In the genomic region with DNA sequence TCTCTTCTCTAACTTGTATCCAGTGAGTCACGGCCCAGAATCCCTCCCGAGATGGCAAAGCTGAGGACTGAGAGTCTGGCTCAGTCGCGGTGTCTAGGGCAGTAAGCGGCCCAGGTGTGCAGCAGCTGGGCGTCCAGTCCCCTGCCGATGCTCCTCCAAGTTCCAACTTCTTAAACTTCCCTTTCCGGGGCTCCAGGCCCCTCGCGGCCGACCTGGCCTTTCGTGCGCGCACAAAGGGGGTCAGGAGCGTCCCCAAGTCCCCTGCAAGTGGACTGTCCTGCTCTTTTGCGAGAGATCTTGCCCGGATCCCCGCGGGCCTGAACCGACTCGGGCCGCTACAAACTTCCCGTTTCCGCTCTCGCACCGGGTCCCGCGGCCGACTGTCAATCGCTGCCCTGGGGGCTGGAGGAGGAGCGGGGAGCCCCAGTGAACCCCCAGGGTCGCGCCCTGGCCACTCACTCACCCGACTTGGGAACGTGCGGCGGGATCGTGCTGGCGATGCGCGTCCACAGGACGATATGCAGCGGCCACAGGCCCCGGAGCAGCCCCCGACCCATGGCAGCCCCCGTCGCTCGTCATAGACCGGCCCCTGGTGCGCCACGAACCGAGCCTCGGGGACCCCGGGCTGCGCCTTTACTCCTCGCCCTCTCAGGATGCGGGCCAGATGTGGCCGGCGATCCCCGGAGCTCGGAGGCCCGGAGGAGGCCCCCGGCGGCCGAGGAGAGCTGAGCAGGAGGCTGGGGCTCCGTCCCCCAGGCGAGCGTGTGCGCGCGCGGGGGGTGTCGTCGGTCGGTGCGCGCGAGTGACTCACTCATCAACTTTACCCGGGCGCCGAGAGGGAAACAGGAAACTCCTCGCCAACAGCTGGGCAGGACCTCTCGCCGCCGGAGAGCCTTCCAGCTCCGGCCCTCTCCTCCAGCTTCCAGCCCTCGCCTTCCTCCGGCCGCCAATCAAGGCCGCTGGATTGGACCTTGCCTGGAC, we compare ENCODE assay signal across 8 mouse cellular contexts. TPM values are rescaled to one million over a fixed set of nuclear protein-coding genes. Genes with fewer than 3 reads are reported as not detected.
DNase-seq lines count a peak whose midpoint lies in the region; ATAC-seq and TF ChIP-seq lines count a peak whose summit lies in the region.

Gene Tgfbr2 (minus strand): TSS at position 880 of the 981 bp plus-strand sequence.

- TF ChIP-seq EP300 in liver, postnatal 0 days (IDR thresholded peaks at IDR 0.05; ENCODE audit: low read depth): no peak

- peak within 1 kb of the TSS; percentile 94 for H3K4me2 ChIP-seq in forebrain, embryonic 12.5 days
- peak within 1 kb of the TSS; percentile 84 for H3K4me2 ChIP-seq in heart, embryonic 16.5 days (ENCODE audit: low read depth, low read length)
- H3K4me2 ChIP-seq in liver, postnatal 0 days (ENCODE audit: low read depth, low read length): peak within 1 kb of the TSS; percentile 78
- H3K4me2 ChIP-seq in neural tube, embryonic 12.5 days (replicated peaks): peak within 1 kb of the TSS; percentile 94

- no peak for TF ChIP-seq CTCF in liver, postnatal 0 days (IDR thresholded peaks at IDR 0.05; ENCODE audit: low read depth)
- TF ChIP-seq CTCF in testis, adult 2 months (IDR thresholded peaks at IDR 0.05; ENCODE audit: control insufficient read depth, insufficient read depth, insufficient replicate concordance, low read depth, low read length): no peak

- peak within 1 kb of the TSS; percentile 66 for H3K4me3 ChIP-seq in forebrain, embryonic 12.5 days (replicated peaks)
- peak within 1 kb of the TSS; percentile 78 for H3K4me3 ChIP-seq in heart, embryonic 16.5 days (ENCODE audit: low read length)
- peak within 1 kb of the TSS; percentile 72 for H3K4me3 ChIP-seq in liver, postnatal 0 days (ENCODE audit: low read depth, low read length)
- peak within 1 kb of the TSS; percentile 63 for H3K4me3 ChIP-seq in neural tube, embryonic 12.5 days
- peak within 1 kb of the TSS; percentile 56 for H3K4me3 ChIP-seq in testis, adult 2 months (ENCODE audit: control insufficient read depth, low read depth, low read length)

- H3K9ac ChIP-seq in forebrain, embryonic 12.5 days: peak within 1 kb of the TSS; percentile 68
- peak within 1 kb of the TSS; percentile 92 for H3K9ac ChIP-seq in heart, embryonic 16.5 days (ENCODE audit: low read length)
- peak within 1 kb of the TSS; percentile 86 for H3K9ac ChIP-seq in liver, postnatal 0 days (replicated peaks)
- H3K9ac ChIP-seq in neural tube, embryonic 12.5 days: peak within 1 kb of the TSS; percentile 70

- under 1% methylated on average over 90 of the region's 90 CpGs for WGBS in forebrain, embryonic 12.5 days
- WGBS in heart, embryonic 16.5 days: under 1% methylated on average over 90 of the region's 90 CpGs
- WGBS in liver, postnatal 0 days (ENCODE audit: insufficient replicate concordance): under 1% methylated on average over 73 of the region's 90 CpGs
- under 1% methylated on average over 90 of the region's 90 CpGs for WGBS in neural tube, embryonic 12.5 days

- TF ChIP-seq POLR2A in testis, adult 2 months (IDR thresholded peaks at IDR 0.05; ENCODE audit: control insufficient read depth, low read depth, low read length): no peak

- H3K27ac ChIP-seq in forebrain, embryonic 12.5 days: peak within 1 kb of the TSS; percentile 26; the same call in 1 of the 2 replicates
- H3K27ac ChIP-seq in heart, embryonic 16.5 days (ENCODE audit: low read length): peak within 1 kb of the TSS; percentile 89
- peak within 1 kb of the TSS; percentile 94 for H3K27ac ChIP-seq in liver, postnatal 0 days (ENCODE audit: low read depth)
- peak within 1 kb of the TSS; percentile 32; the same call in 1 of the 2 replicates for H3K27ac ChIP-seq in neural tube, embryonic 12.5 days
- peak within 1 kb of the TSS; percentile 45; the same call in 1 of the 2 replicates for H3K27ac ChIP-seq in testis, adult 2 months (ENCODE audit: control insufficient read depth, insufficient read depth, low read depth, low read length)

- peaks cover 21% of the 10 kb centered on the region for H3K4me1 ChIP-seq in forebrain, embryonic 12.5 days
- peaks cover 7% of the 10 kb centered on the region for H3K4me1 ChIP-seq in heart, embryonic 16.5 days (ENCODE audit: control insufficient read depth, insufficient read depth, low read length)
- peaks cover 39% of the 10 kb centered on the region for H3K4me1 ChIP-seq in liver, postnatal 0 days (ENCODE audit: insufficient read depth)
- H3K4me1 ChIP-seq in neural tube, embryonic 12.5 days: peaks cover 20% of the 10 kb centered on the region
- H3K4me1 ChIP-seq in testis, adult 2 months (ENCODE audit: control insufficient read depth, insufficient read depth, low read length): peaks cover 3% of the 10 kb centered on the region

- ATAC-seq in forebrain, embryonic 12.5 days (ENCODE audit: low FRiP score): peak; percentile 79
- ATAC-seq in heart, embryonic 16.5 days (replicated peaks; ENCODE audit: extremely low read depth, insufficient read depth, low FRiP score): peak; percentile 86
- ATAC-seq in liver, postnatal 0 days: peak; percentile 82
- peak; percentile 73; the same call in 1 of the 2 replicates for ATAC-seq in neural tube, embryonic 12.5 days (ENCODE audit: low FRiP score, low read depth)

- peak; percentile 92 for DNase-seq in A20 (ENCODE audit: low read depth, low spot score)
- peak; percentile 85 for DNase-seq in adrenal gland, postnatal 25 days
- peak; percentile 92 for DNase-seq in kidney, postnatal 14 days
- peak; percentile 88 for DNase-seq in liver, postnatal 0 days

- peaks cover 35% of the 10 kb centered on the region for H3K27me3 ChIP-seq in forebrain, embryonic 12.5 days
- no peaks in the 10 kb centered on the region for H3K27me3 ChIP-seq in heart, embryonic 16.5 days (ENCODE audit: control insufficient read depth, insufficient read depth, low read length)
- H3K27me3 ChIP-seq in liver, postnatal 0 days (ENCODE audit: insufficient read depth, low read length): no peaks in the 10 kb centered on the region
- peaks cover 27% of the 10 kb centered on the region for H3K27me3 ChIP-seq in neural tube, embryonic 12.5 days (replicated peaks)
- no peaks in the 10 kb centered on the region for H3K27me3 ChIP-seq in testis, adult 2 months (ENCODE audit: control insufficient read depth, insufficient read depth, low read length)

- H3K36me3 ChIP-seq in forebrain, embryonic 12.5 days (replicated peaks): no peaks in the 10 kb centered on the region
- no peaks in the 10 kb centered on the region for H3K36me3 ChIP-seq in heart, embryonic 16.5 days (ENCODE audit: control insufficient read depth, insufficient read depth)
- H3K36me3 ChIP-seq in liver, postnatal 0 days (replicated peaks; ENCODE audit: insufficient read depth, low read length): no peaks in the 10 kb centered on the region
- H3K36me3 ChIP-seq in neural tube, embryonic 12.5 days: no peaks in the 10 kb centered on the region
- no peaks in the 10 kb centered on the region for H3K36me3 ChIP-seq in testis, adult 2 months (ENCODE audit: control insufficient read depth, insufficient read depth, low read length)

- no peaks in the 10 kb centered on the region for H3K9me3 ChIP-seq in forebrain, embryonic 12.5 days
- H3K9me3 ChIP-seq in heart, embryonic 16.5 days (replicated peaks; ENCODE audit: control insufficient read depth, low read length): no peaks in the 10 kb centered on the region
- no peaks in the 10 kb centered on the region for H3K9me3 ChIP-seq in liver, postnatal 0 days (ENCODE audit: low read length)
- no peaks in the 10 kb centered on the region for H3K9me3 ChIP-seq in neural tube, embryonic 12.5 days

RNA-seq across cellular contexts. Expression of gene Tgfbr2, which starts in this region (rescaled TPM):
- 61.2 and 69.9 TPM in 2 replicates for total RNA-seq in adrenal gland, postnatal 25 days (2021)
- polyA plus RNA-seq in forebrain, embryonic 12.5 days (2016; fragmentation: Nextera tagmentation; extraction: Ambion mirVana): 7.5 and 7.8 TPM in 2 replicates
- 23.7 and 24.9 TPM in 2 replicates for polyA plus RNA-seq in heart, embryonic 16.5 days (2015; fragmentation: Nextera tagmentation; extraction: Ambion mirVana)
- polyA plus RNA-seq in liver, postnatal 0 days (2015; fragmentation: Nextera tagmentation; extraction: Ambion mirVana): 5.2 and 5.6 TPM in 2 replicates
- polyA plus RNA-seq in neural tube, embryonic 12.5 days (2016; fragmentation: Nextera tagmentation; extraction: Ambion mirVana): 12.9 and 14.4 TPM in 2 replicates
- 1.5 and 2.1 TPM in 2 replicates for polyA plus RNA-seq in testis, adult 2 months (2012; rRNA removed)

Comparison
In these comparisons a context has a peak if more than half of its experiments do, and no peak if none do; other contexts are left out.
1. Peak in every context shown above with its lines: DNase-seq, ATAC-seq, H3K4me3 ChIP-seq and H3K27ac ChIP-seq.
2. H3K27ac ChIP-seq: peak in every context shown above with its lines; median percentile 94 in liver, postnatal 0 days; 89 in heart, embryonic 16.5 days; 45 in testis, adult 2 months; 32 in neural tube, embryonic 12.5 days; 26 in forebrain, embryonic 12.5 days.